Mouse (Mus musculus) layer of hippocampus, postnatal 36 days (tissue): Measurements from ENCODE around the gene Rad9a. TPM values are rescaled to one million over a fixed set of nuclear protein-coding genes. Genes with fewer than 3 reads are reported as not detected.
"Not testable (repeated sequence)": the region's sequence is repeated elsewhere in the genome, so short reads cannot be mapped to it uniquely, and the experiment has no call there.

Source experiments
- DNase-seq, 2 experiments: peaks; one replicate each; pipeline ENCODE4 v3.0.0; 2022
- total RNA-seq, 2 experiments: library from RNA; stranded (reverse); gene quantifications; 2 replicates each; pipeline ENCODE4 v1.2.3; 2021

Rad9a gene
- 1 to 10 TPM; 5.5 to 7.1 TPM for total RNA-seq

GRCm38 (mm10) chr19:4201291-4201909 is at the start of gene Rad9a:
Gene Rad9a (minus strand): TSS chr19:4201662.
- peak; percentile 90 for DNase-seq

GRCm38 (mm10) chr19:4248683-4249082 is 47.2 kb upstream of the Rad9a start:
- not testable (repeated sequence) for DNase-seq

- DNase-seq, result no peak
Observed at GRCm38 (mm10) chr19:4247010-4247409, 45.5 kb upstream of the Rad9a start.

GRCm38 (mm10) chr19:4244775-4245174 is 43.3 kb upstream of the Rad9a start:
- no peak for DNase-seq

- no peak for DNase-seq
Observed at GRCm38 (mm10) chr19:4242416-4242815, 41.0 kb upstream of the Rad9a start.

GRCm38 (mm10) chr19:4240247-4240668 is 38.8 kb upstream of the Rad9a start:
- DNase-seq, result no peak

- DNase-seq, result no peak
Observed at GRCm38 (mm10) chr19:4234548-4234947, 33.1 kb upstream of the Rad9a start.

GRCm38 (mm10) chr19:4232651-4233050 is 31.2 kb upstream of the Rad9a start:
- no peak for DNase-seq

- DNase-seq, result no peak
Observed at GRCm38 (mm10) chr19:4232186-4232572, 30.7 kb upstream of the Rad9a start.

- DNase-seq, result peak; percentile 94
Observed at GRCm38 (mm10) chr19:4231253-4232185, 30.1 kb upstream of the Rad9a start, which contains the start of gene Pold4. Gene Pold4 (plus strand): TSS chr19:4231899.

GRCm38 (mm10) chr19:4230415-4230814 is 29.0 kb upstream of the Rad9a start:
- no peak for DNase-seq

- DNase-seq, result no peak
Observed at GRCm38 (mm10) chr19:4229451-4230076, 28.1 kb upstream of the Rad9a start.

- DNase-seq, result no peak
Observed at GRCm38 (mm10) chr19:4228891-4229290, 27.4 kb upstream of the Rad9a start.

- DNase-seq, result peak; percentile 64 to 71
Observed at GRCm38 (mm10) chr19:4227894-4228678, 26.6 kb upstream of the Rad9a start.

- no peak for DNase-seq
Observed at GRCm38 (mm10) chr19:4227446-4227845, 26.0 kb upstream of the Rad9a start.

GRCm38 (mm10) chr19:4226779-4227178 is 25.3 kb upstream of the Rad9a start:
- DNase-seq, result no peak

- no peak for DNase-seq
Observed at GRCm38 (mm10) chr19:4222165-4222564, 20.7 kb upstream of the Rad9a start.

GRCm38 (mm10) chr19:4220957-4221743 is 19.7 kb upstream of the Rad9a start:
- no peak for DNase-seq

GRCm38 (mm10) chr19:4220416-4220815 is 19.0 kb upstream of the Rad9a start:
- DNase-seq, result no peak

GRCm38 (mm10) chr19:4219943-4220342 is 18.5 kb upstream of the Rad9a start:
- DNase-seq, result no peak

GRCm38 (mm10) chr19:4218784-4219183 is 17.3 kb upstream of the Rad9a start:
- DNase-seq, result no peak
